Mouse (Mus musculus): ENCODE results near the gene Sox5. TPM values are rescaled to one million over a fixed set of nuclear protein-coding genes. Genes with fewer than 3 reads are reported as not detected.
A peak's percentile ranks its signal among the peaks of the same experiment; 100 is the strongest.

The Sox5 gene
- polyA plus RNA-seq, 1 experiment from 2014 or later: 4.9 TPM

DNA sequence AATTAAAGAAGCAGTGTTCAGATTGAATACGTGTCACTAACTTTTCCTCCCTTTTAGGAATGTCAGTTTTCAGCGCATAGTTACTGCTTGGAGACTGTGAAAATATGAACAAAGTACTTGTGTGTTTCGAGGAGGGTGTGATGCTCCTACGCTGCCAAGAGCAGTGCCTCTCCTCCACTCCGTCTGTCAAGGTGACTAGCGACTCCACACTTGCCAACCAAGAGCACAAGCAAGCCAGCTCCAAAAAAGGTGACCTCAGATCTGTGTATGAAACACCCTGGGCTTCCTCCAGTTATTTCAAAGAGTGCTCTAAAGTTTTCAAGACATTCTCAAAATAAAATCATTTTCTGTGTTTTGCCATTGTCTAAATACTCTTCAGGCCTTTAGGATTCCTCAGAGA lies 271.6 kb downstream of the Sox5 start:
- H3K9ac ChIP-seq: no peak overlapping the region
- no peak for DNase-seq
- H3K4me3 ChIP-seq (replicated peaks): no peak overlapping the region
- no peak for ATAC-seq (ENCODE audit: low read depth)
- peaks cover 2% of the 10 kb centered on the region; the same call in 1 of the 2 replicates for H3K4me1 ChIP-seq (replicated peaks)
- H3K36me3 ChIP-seq: no peaks in the 10 kb centered on the region
- 70% methylated on average over 6 of the region's 6 CpGs for WGBS (ENCODE audit: insufficient replicate concordance)
- no peaks in the 10 kb centered on the region for H3K9me3 ChIP-seq (replicated peaks)
- no peaks in the 10 kb centered on the region for H3K27me3 ChIP-seq
- H3K4me2 ChIP-seq: no peak overlapping the region
- no peak overlapping the region for H3K27ac ChIP-seq

- Histone ChIP-seq H3K36me3 (no peaks in the 10 kb centered on the region), H3K9me3 (replicated peaks) (no peaks in the 10 kb centered on the region), H3K4me3 (replicated peaks) (no peak overlapping the region), H3K27ac (no peak overlapping the region), H3K4me2 (no peak overlapping the region), H3K9ac (no peak overlapping the region), H3K4me1 (replicated peaks) (no peaks in the 10 kb centered on the region), H3K27me3 (no peaks in the 10 kb centered on the region)
- peak; percentile 70 for ATAC-seq (ENCODE audit: low read depth)
- WGBS (ENCODE audit: insufficient replicate concordance): 68% methylated on average over 5 of the region's 5 CpGs
- DNase-seq: no peak
Observed at GRCm38 (mm10) chr6:144504197-144504551, 277.6 kb downstream of the Sox5 start.

GRCm38 (mm10) chr6:144503399-144504196 lies 278.2 kb downstream of the Sox5 start:
- Histone ChIP-seq H3K4me3 (replicated peaks) (no peak overlapping the region), H3K9ac (no peak overlapping the region), H3K9me3 (replicated peaks) (no peaks in the 10 kb centered on the region), H3K4me2 (no peak overlapping the region), H3K27ac (no peak overlapping the region), H3K36me3 (no peaks in the 10 kb centered on the region), H3K4me1 (replicated peaks) (no peaks in the 10 kb centered on the region), H3K27me3 (no peaks in the 10 kb centered on the region)
- 73% methylated on average over 11 of the region's 11 CpGs for WGBS (ENCODE audit: insufficient replicate concordance)
- ATAC-seq (ENCODE audit: low read depth): peak; percentile 47; the same call in 1 of the 2 replicates
- DNase-seq: no peak

- WGBS (ENCODE audit: insufficient replicate concordance): 67% methylated on average over 5 of the region's 5 CpGs
Observed at GRCm38 (mm10) chr6:144501439-144501838, 280.3 kb downstream of the Sox5 start.

DNA sequence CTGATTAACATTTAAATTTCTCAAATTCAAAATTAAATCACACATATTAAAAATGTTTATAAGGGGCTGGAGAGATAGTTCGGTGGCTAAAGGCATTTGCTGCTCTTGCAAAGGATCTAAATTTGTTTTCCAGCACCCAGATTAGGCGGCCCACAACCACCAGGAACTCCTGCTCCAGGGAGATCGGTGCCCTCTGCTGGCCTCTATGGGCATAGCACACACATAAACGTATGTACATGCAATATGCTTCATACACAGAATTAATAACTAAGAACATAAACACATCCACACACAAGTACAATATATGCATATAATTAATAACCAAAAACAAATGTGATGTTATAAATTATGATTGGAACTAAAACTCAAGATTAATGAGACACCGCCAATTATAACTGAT lies 283.6 kb downstream of the Sox5 start:
- Histone ChIP-seq H3K27me3 (no peaks in the 10 kb centered on the region), H3K36me3 (no peaks in the 10 kb centered on the region), H3K27ac (no peak overlapping the region), H3K4me2 (no peak overlapping the region), H3K4me3 (replicated peaks) (no peak overlapping the region), H3K9me3 (replicated peaks) (no peaks in the 10 kb centered on the region; the same call in 1 of the 2 replicates), H3K4me1 (replicated peaks) (no peaks in the 10 kb centered on the region), H3K9ac (no peak overlapping the region)
- DNase-seq: no peak
- no peak for ATAC-seq (ENCODE audit: low read depth)
- 80% methylated on average over 5 of the region's 5 CpGs for WGBS (ENCODE audit: insufficient replicate concordance)

More at GRCm38 (mm10) chr6:144501439-144501838, 280.3 kb downstream of the Sox5 start:
- DNase-seq (no peak), ATAC-seq (ENCODE audit: low read depth) (no peak)
- no peak overlapping the region for H3K27ac ChIP-seq
- H3K4me1 ChIP-seq (replicated peaks): no peaks in the 10 kb centered on the region
- H3K9ac ChIP-seq: no peak overlapping the region
- no peaks in the 10 kb centered on the region; the same call in 1 of the 2 replicates for H3K9me3 ChIP-seq (replicated peaks)
- no peaks in the 10 kb centered on the region for H3K36me3 ChIP-seq
- H3K27me3 ChIP-seq: no peaks in the 10 kb centered on the region
- H3K4me2 ChIP-seq: no peak overlapping the region
- H3K4me3 ChIP-seq (replicated peaks): no peak overlapping the region

DNA sequence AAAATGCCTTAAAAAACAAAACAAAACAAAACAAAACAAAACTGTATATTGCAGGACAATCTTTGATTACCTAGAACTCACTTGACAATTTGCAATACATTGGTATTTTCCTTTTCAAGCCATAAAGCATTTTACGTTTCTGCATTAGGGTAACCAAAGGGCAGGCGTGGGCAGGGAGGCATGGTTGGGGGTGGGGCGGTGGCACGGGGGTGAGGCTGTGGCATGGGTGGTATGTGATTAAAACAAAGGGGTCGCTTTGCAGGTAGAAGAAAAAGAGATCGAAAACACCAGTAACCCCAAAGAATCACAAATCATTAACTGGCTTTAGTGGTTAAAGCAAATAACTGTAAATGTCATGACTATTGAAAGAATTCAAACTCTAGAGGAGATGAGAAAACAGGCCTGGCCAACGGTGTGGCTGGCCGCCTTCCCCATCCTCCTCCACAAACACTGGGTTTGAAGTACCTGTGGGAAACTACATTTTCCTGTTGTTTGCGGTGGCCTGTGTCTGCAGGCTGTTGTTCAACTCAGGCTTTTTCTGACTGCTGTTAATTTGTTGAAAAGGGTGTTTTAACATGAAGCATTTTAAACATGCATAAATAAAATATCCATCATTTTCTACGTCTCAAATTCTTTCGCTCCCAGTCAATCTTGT lies 289.9 kb downstream of the Sox5 start:
- H3K4me2 ChIP-seq: no peak overlapping the region
- 65% methylated on average over 11 of the region's 11 CpGs for WGBS (ENCODE audit: insufficient replicate concordance)
- peaks cover 10% of the 10 kb centered on the region for H3K9me3 ChIP-seq (replicated peaks)
- ATAC-seq (ENCODE audit: low read depth) (no peak), DNase-seq (no peak)
- H3K9ac ChIP-seq: no peak overlapping the region
- H3K4me3 ChIP-seq (replicated peaks): no peak overlapping the region
- H3K36me3 ChIP-seq: peaks cover 4% of the 10 kb centered on the region; the same call in 1 of the 2 replicates
- no peaks in the 10 kb centered on the region for H3K4me1 ChIP-seq (replicated peaks)
- no peak overlapping the region for H3K27ac ChIP-seq
- H3K27me3 ChIP-seq: no peaks in the 10 kb centered on the region

GRCm38 (mm10) chr6:144490896-144491295 lies 290.9 kb downstream of the Sox5 start:
- 87% methylated on average over 5 of the region's 5 CpGs for WGBS (ENCODE audit: insufficient replicate concordance)
- Histone ChIP-seq H3K27ac (no peak overlapping the region), H3K36me3 (peaks cover 8% of the 10 kb centered on the region; the same call in 1 of the 2 replicates), H3K4me3 (replicated peaks) (no peak overlapping the region), H3K9ac (no peak overlapping the region), H3K4me1 (replicated peaks) (no peaks in the 10 kb centered on the region), H3K27me3 (no peaks in the 10 kb centered on the region), H3K9me3 (replicated peaks) (peaks cover 12% of the 10 kb centered on the region), H3K4me2 (no peak overlapping the region)
- no peak for ATAC-seq (ENCODE audit: low read depth)
- no peak for DNase-seq

DNA sequence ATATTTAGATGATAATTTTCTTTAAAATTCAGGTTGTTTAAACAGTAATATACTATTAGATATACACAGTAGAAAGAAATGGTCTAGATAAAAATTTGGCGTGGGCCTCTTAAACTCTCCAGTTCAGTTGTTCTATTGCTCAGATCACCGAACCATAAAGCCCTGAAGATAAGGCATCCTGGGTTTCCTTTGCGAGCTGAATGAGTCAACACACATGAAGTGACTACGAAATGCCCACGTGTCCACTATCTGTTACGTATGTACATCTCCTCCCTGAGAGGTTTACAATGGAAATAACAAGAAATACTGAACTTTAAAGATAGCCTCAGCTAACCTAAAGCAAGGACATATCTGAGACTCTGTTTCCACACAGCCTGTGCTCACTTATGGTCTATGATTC lies 296.2 kb downstream of the Sox5 start:
- no peak overlapping the region for H3K9ac ChIP-seq
- H3K4me2 ChIP-seq: no peak overlapping the region
- H3K9me3 ChIP-seq (replicated peaks): peaks cover 12% of the 10 kb centered on the region
- H3K4me3 ChIP-seq (replicated peaks): no peak overlapping the region
- no peak overlapping the region for H3K27ac ChIP-seq
- DNase-seq (no peak), ATAC-seq (ENCODE audit: low read depth) (no peak)
- H3K36me3 ChIP-seq: peaks cover 5% of the 10 kb centered on the region; the same call in 1 of the 2 replicates
- H3K27me3 ChIP-seq: no peaks in the 10 kb centered on the region
- 69% methylated on average over 6 of the region's 6 CpGs for WGBS (ENCODE audit: insufficient replicate concordance)
- H3K4me1 ChIP-seq (replicated peaks): no peaks in the 10 kb centered on the region

DNA sequence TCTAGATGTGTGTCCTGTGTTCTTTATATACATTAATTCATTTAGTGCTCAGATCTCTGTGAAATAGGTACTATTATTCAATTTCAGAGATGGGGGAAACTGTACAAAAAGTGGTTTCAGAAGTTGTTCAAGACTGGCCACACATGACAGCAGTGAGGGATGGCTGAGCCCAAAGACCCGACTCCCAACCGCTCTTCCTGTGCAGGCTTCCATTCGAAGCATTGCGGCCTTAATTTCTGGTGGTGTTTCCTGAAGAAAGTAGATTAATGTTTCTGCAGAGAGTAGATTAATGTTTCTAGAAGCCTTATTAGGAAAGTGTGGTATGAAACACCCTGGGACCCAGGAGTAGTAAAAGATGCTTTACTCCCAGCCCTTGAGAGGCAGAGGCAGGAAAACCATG lies 298.6 kb downstream of the Sox5 start:
- H3K9me3 ChIP-seq (replicated peaks): peaks cover 12% of the 10 kb centered on the region
- H3K27ac ChIP-seq: no peak overlapping the region
- ATAC-seq (ENCODE audit: low read depth) (no peak), DNase-seq (no peak)
- H3K4me3 ChIP-seq (replicated peaks): no peak overlapping the region
- H3K4me1 ChIP-seq (replicated peaks): no peaks in the 10 kb centered on the region
- H3K4me2 ChIP-seq: no peak overlapping the region
- WGBS (ENCODE audit: insufficient replicate concordance): 58% methylated on average over 4 of the region's 4 CpGs
- H3K36me3 ChIP-seq: peaks cover 5% of the 10 kb centered on the region; the same call in 1 of the 2 replicates
- H3K9ac ChIP-seq: no peak overlapping the region
- no peaks in the 10 kb centered on the region for H3K27me3 ChIP-seq

DNA sequence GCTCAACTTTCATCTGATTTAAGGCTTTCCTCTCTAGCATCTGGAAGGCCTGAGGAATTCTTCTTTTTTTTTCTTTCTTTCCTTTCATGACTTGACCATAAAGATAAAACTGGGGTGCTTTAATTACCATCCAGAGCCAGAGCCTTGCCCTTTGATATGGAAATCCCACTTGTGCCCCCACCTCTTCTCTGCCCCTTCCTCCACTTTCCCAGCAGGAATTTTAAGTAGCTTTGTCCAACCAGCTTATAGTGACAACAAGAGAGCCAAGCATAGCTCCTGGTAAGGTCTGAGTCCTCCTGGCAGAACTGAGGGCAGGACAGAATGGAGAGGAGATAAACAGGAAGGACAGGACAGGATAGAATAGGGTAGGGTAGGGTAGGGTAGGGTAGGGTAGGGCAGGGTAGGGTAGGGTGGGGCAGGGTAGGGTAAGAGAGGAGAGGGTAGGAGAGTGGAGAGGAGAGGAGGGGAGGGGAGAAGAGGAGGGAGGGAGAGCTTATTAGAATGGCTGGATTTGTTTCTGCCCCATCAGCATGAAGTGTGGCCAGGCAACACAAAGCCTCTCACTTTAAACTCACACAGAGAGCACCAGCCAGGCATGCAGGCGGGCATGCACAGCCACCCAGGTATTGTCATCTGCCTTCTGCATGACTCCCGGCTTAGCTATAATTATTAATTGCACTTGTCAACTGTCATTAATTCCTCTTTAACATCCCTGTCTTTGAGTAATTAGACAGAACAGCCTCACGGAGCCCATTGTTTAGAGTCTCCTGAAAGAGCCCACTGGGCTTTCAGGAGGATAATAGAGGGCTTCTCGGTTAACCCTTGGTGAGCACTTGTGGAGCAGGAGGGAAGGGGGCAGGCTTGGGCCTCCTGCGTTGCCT lies 300.9 kb downstream of the Sox5 start:
- Histone ChIP-seq H3K36me3 (no peaks in the 10 kb centered on the region), H3K27ac (no peak overlapping the region), H3K27me3 (no peaks in the 10 kb centered on the region), H3K9ac (no peak overlapping the region), H3K9me3 (replicated peaks) (no peaks in the 10 kb centered on the region), H3K4me2 (no peak overlapping the region), H3K4me1 (replicated peaks) (no peaks in the 10 kb centered on the region), H3K4me3 (replicated peaks) (no peak overlapping the region)
- 39% methylated on average over 5 of the region's 5 CpGs for WGBS (ENCODE audit: insufficient replicate concordance)
- DNase-seq (no peak), ATAC-seq (ENCODE audit: low read depth) (no peak)

DNA sequence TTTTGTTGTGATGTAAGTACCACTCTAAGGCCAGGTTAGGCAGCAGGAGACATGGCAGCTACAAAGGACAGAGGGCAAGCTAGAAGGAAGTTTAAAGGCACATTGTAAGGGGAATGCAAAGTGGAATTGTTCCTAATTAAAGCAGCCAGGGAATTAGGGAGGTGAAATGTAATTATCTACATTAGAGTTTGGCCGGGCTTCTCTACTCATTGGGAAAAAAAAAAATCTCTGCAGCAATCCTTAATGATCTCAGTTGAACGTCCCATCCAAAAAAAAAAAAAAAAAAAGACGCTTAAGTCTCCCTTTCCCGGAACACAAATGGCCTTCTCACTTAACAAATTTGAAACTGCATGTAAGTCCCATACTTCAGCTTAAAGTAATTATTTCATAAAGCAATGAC lies 301.9 kb downstream of the Sox5 start:
- H3K27ac ChIP-seq: no peak overlapping the region
- H3K36me3 ChIP-seq: no peaks in the 10 kb centered on the region
- H3K4me1 ChIP-seq (replicated peaks): no peaks in the 10 kb centered on the region
- H3K27me3 ChIP-seq: no peaks in the 10 kb centered on the region
- ATAC-seq (ENCODE audit: low read depth) (no peak), DNase-seq (no peak)
- H3K9ac ChIP-seq: no peak overlapping the region
- no peaks in the 10 kb centered on the region for H3K9me3 ChIP-seq (replicated peaks)
- H3K4me3 ChIP-seq (replicated peaks): no peak overlapping the region
- H3K4me2 ChIP-seq: no peak overlapping the region
- 60% methylated on average over 4 of the region's 4 CpGs for WGBS (ENCODE audit: insufficient replicate concordance)
